Mouse (Mus musculus) stomach, postnatal 0 days (tissue): ENCODE measurements at regions not wholly inside any gene's neighbourhood (a gene's known extent, or its start where the extent isn't known, plus 50 kb on each side); places are given as distances from the start of the nearest gene placed in this dataset.

ENCODE experiments used
- CTCF ChIP-seq: IDR thresholded peaks from 2 replicates; pipeline ENCODE4 v1.5.1; 2016; ENCODE audit warnings: antibody characterized with exemption, low read depth, mild to moderate bottlenecking, moderate library complexity
- EP300 ChIP-seq: optimal IDR thresholded peaks from 2 replicates; pipeline ENCODE3; 2016; ENCODE audit warnings: antibody characterized with exemption

DNA sequence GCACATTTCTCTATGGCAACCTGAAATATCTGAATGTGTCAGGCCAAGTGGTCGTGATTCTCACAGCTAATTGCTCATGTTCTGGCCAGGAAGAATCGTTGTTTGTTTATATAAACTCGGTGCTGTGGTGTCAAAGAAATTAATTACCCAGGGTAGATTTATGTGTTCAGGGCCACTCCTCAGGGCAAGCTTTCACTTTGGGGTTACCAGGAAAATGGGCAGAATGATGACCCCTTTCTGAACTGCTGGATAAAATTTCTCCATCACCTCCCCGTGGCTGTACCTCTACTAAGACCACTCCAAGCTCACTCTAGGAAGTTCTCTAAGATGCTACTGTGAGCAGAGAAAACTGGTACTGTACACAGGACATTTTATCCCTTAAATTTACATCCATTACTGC, 460.1 kb downstream of the Meis1 start:
- no peak for TF ChIP-seq CTCF
- no peak for TF ChIP-seq EP300
